Mouse (Mus musculus): ENCODE measurements around the gene Plekha1. TPM values are rescaled to one million over a fixed set of nuclear protein-coding genes. Genes with fewer than 3 reads are reported as not detected.

Plekha1 gene
- total RNA-seq, 2 experiments from 2014 or later = 92.6 to 98.0 TPM

DNA sequence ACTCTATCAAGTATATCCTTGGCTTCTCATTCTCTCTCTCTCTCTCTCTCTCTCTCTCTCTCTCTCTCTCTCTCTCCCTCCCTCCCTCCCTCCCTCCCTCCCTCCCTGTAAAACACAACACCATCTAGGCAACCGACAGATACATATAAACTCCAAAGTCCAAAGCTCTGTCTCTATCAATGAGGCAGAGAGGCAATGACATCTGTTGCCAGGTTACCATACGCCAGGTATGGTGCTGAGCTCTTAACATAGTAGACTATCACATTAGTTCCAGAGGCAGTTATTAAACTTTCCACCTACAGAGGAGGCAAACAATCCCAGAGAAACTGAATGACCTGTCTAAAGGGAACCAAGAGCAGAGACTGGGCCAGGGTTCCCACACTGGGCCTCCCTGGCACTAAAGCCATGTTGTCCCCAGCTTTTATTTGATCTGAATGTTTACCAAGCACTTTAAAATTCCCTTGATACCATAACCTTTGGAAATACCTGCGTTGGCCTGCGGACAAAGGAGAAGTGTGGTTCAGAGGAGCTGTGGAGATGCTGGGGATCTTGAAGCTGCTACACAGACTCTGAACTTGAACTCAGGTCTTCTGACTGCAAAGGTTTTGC, 10.8 kb upstream of the Plekha1 start:
- intact Hi-C loops (cut with DNase I) = no loop called here
- no peak for DNase-seq (ENCODE audit: low spot score in 2 of 2)

DNA sequence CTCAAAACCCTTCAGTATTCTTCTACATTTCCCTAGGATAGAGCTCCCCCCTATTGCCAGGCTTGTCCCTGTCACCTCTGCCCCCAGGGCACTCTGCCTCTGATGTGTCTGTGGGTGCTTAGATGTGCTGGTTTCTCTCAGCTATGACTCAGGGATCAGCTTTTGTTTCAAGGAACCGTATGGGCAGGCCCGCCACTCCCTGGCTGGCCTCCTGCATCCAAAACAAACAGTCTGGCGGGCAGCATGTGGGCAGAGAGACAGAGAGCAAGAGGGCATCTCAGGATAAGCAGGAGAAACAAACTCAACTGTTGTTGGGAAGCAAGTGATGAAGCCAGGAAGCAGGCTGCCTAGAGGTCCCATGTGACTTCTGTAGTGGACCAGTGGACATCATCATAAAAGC, 9.9 kb upstream of the Plekha1 start:
- intact Hi-C loops (cut with DNase I) = no loop called here
- DNase-seq (ENCODE audit: low spot score in 2 of 2) = no peak

DNA sequence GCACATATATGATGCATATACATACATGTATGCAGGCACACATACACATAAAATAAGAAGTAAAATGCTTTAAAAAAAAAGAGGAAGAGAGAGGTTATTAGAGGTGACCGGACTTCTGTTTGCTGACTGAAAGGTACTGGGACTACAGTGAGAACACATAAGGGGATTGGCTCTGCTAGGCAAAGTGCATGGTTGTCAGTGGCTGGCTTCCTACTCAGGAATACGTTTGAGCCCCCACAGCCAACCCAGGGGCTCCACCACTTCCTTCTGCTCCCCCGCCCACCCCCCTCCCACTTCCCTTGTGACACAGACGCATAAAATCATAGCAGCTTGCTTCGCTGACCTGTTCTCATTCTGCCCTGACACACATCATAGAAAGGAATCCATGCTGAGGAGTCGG, 7.6 kb upstream of the Plekha1 start:
- DNase-seq (ENCODE audit: low spot score in 2 of 2) = no peak
- intact Hi-C loops (cut with DNase I) = no loop called here

DNA sequence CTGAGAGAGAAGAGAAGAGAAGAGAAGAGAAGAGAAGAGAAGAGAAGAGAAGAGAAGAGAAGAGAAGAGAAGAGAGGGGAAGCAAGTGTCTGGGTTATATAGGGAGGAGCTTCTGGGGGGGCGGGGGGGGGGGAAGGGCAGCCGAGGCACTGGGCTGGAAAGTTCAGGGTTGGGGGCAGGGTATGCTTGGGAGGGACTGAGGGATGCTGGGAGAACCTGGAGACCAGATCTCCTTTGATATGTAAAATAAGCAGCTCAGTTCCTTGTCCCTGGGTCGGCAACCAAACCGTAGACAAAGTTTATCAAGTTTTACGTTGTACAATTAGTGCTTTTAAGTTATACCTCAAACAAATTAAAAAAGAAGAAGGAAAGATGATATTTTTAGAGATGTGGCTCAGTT, 5.6 kb upstream of the Plekha1 start:
- intact Hi-C loops (cut with DNase I) = no loop called here
- no peak for DNase-seq (ENCODE audit: low spot score in 2 of 2)

DNA sequence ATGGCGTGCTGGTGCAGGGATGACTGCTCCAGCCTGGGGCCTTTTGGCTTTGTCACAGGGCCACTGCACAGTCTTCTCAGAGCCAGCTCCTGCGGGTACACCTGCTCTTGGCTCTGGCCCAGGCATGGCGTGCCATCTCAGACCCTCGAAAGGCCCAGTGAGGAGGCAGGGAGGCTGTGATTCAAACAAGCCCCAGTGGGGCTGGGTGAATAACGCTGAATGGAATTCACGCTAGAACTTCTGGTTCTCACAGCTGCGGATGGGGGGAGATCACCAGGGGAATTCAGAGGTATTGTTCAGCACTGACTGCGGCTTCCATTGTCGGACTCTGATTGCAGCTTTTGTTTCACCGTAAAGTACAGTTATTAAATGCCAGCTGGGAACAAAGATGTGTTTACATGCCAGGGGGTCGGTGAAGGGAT, 4.8 kb upstream of the Plekha1 start:
- intact Hi-C loops (cut with DNase I) = no loop called here
- no peak for DNase-seq (ENCODE audit: low spot score in 2 of 2)

DNA sequence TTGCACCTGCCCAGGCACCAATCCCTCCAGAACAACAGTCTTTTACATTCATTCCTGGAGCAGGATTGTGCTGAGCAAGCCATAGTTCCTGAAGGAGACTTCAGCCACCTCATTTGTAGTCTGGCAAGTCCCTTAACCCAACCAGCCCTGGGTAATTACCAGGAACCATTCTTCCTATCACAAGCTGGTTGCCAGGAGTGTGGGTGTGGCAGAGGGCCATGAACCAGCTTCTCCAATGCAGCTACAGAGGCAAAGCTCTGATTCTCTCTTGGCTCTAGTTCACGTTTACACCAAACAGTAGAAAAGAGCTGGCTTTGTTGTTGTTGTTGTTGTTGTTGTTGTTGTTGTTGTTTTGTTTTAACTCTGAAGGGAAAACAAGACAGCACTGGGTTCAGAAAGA, 3.1 kb upstream of the Plekha1 start:
- no peak for DNase-seq (ENCODE audit: low spot score in 2 of 2)
- intact Hi-C loops (cut with DNase I) = no loop called here

DNA sequence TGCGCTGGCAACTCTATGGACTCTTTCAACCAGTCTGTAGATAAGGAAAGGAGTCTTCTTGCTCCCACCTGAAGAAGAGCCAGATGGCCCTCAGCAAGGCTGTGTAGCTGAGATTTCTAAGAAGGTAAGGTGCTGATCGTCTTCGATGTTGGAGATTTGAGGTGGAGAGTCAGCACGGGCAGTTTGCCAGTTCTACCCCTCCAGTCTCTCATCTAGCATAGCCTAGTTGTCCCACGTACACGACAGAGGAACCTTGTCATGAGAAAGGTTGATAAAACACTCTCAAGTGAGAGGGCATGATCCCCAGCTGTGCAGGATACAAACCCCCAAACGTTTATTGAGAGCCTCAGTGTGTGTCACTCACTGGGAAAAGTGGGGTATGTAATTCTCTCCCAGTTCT, 845 bp upstream of the Plekha1 start:
- intact Hi-C loops (cut with DNase I) = no loop called here

DNA sequence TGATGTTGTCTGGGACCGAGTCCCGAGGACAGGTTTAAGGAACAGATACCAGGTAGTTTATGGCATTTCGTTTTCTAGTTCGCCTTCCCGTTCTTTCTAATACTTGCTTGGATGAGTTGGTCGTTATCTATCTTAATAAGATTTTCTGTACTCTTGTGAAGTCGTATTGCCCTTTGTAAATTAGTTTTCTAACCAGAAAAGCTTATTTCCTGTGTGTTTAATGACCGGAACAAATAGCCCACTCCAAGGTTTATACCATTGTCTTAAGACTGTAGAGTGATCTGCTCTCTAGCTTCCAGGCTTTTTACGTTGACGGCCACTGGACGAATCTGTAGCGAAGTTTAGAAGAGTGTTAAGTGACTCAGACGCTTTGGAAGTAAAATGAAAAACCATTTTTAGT, 1.1 kb downstream of the Plekha1 start:
- no peak for DNase-seq (ENCODE audit: low spot score in 2 of 2)
- intact Hi-C loops (cut with DNase I) = no loop called here

More for the DNA sequence above, 845 bp upstream of the Plekha1 start:
- no peak for DNase-seq (ENCODE audit: low spot score in 2 of 2)

DNA sequence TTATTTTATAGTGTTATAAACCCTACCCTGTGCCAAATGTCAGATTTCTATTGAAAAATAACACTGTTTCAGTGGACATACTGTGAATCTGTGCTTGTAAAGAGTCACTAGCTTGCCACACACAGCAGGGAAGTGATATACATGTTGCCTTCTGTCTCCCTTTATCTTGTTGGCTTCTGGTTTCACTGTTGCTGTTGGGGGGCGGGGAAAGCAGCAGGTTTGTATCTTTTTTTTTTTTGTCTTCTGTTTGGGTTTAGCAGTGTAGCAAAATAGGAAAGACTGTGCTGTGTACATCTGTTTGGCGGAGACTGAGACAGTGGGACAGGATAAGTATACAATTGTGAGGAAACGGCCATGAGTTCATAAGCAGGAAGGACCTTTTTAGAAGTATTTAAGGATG, 1.7 kb downstream of the Plekha1 start:
- no peak for DNase-seq (ENCODE audit: low spot score in 2 of 2)
- intact Hi-C loops (cut with DNase I) = no loop called here

DNA sequence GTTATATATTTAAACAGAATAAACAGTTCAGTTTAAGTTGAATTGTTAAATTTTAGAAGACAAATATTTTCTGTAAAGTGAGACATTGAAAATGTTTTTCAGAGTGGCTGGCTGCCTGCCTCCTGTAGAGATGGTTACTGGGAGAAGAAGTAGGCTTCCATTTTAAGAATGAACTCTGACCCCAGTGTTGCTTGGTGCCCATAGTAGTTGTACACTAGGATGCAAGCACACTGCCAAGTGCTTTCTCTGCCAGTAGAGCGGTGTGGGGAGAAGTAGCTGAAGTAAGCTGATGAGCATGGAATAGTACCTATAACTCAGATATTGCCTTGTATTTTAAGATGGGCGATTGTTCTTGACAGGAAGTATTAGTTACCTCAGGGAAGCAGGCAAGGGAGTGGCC, 18.6 kb downstream of the Plekha1 start:
- intact Hi-C loops (cut with DNase I) = no loop called here
- no peak for DNase-seq (ENCODE audit: low spot score in 2 of 2)

DNA sequence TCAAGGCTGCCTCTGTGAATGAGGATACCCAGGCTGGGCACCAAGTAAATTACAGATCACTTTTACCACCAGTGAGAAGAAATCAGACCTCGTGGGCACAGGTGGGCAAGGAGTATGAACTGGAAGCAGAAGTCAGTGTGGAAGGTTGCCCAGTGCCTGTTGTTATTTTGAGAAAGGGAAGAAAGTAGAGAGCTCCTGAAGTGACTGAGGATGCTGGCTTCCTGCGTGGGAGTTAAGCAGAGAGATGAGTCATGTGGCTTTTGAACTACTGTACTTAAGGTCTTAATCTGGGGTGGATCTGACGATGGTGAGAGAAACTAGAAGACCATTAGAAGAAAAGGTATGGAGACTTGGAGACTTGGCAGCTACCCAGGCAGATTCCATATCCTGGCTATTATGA, 20.7 kb downstream of the Plekha1 start:
- intact Hi-C loops (cut with DNase I) = no loop called here
- no peak for DNase-seq (ENCODE audit: low spot score in 2 of 2)

DNA sequence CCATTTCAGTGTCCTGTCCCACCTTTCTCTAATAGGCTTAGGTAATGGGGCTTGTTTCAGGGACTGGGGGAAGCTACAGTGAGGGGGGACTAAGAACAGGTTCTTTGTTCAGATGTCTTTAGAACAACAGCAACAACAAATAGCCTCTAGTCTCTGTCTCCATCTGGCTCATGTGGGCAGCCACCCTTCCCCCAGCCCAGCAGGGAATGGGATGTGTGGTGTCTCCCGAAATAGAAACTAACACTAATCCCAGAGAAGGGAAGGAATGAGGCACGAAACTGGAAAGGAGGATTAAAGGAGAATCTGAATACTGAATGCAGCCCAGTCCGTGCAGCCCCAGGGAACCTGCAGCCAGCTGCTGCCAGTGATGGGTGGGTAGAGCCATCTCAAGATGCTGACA, 22.4 kb downstream of the Plekha1 start:
- intact Hi-C loops (cut with DNase I) = no loop called here
- peak; percentile 38 to 41 for DNase-seq (ENCODE audit: low spot score in 2 of 2)

DNA sequence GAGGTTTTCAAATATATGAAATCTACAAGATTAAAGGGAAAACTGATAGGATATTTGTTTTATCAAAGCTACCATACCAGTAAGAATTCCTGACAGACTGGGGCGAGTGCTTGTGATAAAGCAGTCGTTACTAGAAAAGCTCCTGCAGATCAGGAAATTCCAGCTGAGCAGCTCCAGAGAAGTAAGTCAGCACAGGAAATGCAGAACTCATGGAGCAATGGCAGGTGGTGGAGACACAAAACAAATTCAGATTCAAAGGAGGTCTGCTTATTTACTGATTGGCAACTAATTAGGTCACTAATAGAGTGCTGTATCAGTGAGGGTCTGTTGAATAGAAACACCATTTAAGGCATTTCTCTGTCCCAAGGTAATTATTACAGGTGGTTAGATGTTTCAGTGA, 25.3 kb downstream of the Plekha1 start:
- DNase-seq (ENCODE audit: low spot score in 2 of 2) = no peak
- intact Hi-C loops (cut with DNase I) = no loop called here

DNA sequence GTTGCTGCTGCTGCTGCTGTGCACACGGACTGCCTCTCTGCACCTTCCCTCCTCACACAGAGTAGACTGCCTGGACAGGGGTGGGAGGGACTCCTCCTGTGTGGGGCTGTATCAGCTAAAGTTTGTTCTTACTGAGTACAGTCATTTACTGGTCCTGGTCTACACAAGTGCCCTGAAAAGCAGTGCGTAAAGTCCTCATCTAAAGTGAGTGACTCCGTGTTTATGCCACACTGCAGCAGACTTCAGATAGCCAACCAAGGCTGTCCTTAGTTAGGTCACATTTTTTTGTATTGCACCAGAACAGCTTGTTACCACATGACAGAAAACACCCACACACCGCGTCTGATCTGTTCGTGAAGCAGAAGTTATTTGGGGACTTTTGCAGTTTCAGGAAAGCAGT, 27.4 kb downstream of the Plekha1 start:
- peak; percentile 66 to 86 for DNase-seq (ENCODE audit: low spot score in 2 of 2)
- intact Hi-C loops (cut with DNase I) = no loop called here

DNA sequence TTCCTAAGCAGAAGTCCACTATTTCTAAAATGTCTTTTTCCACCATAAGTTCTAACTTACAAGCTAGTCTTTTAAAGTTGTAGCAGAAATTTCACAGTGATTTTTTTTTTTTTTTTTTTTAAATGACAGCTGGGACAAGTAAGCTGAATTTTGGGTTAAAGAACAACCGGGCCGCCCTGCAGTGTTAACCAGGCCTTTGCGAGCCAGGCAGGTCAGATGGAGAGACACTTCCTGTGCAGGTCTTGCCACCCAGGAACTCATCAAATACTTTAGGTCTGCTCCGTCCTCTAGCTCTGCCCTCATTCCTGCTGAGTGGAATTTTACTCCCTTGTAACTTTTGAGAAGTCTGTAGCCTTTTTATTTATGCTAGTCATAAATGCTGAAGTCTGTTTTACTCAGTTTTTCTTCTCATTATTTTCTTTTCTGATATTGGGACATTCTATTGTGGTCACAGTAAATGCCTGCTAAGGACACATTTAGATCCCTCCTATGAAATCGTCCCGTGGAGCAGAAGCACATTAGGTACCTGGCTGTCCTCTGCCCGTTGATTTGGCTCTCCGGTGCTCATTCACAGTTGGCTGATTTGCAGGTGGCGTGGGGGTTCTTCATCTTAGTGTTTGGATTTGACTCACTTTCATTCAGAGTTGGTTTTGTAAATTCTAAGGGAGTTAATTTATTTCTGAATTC, 29.5 kb downstream of the Plekha1 start:
- intact Hi-C loops (cut with DNase I) = no loop called here
- DNase-seq (ENCODE audit: low spot score in 2 of 2) = no peak

DNA sequence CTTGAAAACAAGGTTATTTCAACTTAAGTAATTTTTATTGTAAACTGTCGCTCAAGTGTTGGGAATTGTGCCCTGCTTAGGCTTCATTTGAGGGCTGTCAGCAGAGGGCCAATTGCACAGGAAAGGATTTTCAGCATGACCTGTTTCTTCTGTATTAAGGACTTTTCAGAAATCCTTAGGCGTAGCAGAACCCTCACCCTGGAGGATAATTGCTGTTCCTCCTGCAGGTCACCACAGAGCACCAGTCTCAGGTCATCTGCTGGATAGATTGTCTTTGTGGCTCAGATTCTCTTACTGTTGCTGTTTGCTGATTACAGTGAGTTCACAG, 30.0 kb downstream of the Plekha1 start:
- intact Hi-C loops (cut with DNase I) = no loop called here
- DNase-seq (ENCODE audit: low spot score in 2 of 2) = no peak

DNA sequence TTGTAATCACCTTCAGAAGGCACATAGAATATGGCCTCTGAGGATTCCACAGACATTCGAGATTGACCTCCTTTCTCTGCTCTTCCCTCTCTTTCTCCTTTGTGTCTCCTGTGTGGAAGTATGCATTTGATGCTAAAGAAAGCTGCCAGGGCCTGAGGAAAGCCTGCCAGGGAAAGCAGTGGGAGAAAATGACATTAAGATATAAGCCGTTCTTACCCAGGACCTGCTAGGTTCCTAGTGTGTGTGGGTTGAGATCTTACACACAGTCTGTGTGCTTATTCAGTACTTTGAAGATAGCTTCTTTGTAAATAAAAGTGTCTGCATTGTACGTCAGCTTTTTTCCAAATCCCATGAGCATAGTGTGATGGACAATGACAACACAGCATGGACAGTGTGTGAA, 30.5 kb downstream of the Plekha1 start:
- peak; percentile 35 to 51 for DNase-seq (ENCODE audit: low spot score in 2 of 2)
- intact Hi-C loops (cut with DNase I) = no loop called here

DNA sequence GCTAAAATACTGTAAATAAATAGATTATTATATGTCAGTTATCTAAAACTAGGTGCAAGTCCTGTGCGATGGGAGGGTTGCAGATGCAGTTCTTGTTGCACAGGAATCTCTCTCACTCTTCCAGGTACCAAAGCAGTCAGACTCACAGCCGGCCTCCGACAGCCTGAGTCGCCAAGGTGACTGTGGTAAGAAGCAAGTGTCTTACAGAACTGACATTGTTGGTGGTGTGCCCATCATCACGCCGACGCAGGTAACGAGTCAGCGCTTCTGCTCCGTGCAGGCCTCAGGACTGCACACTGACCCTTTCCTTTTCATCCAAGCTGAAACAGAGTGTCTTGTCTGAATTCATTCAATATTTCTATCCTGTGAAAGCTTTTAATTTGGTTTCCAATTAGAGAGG, 31.6 kb downstream of the Plekha1 start:
- intact Hi-C loops (cut with DNase I) = no loop called here
- no peak for DNase-seq (ENCODE audit: low spot score in 2 of 2)

DNA sequence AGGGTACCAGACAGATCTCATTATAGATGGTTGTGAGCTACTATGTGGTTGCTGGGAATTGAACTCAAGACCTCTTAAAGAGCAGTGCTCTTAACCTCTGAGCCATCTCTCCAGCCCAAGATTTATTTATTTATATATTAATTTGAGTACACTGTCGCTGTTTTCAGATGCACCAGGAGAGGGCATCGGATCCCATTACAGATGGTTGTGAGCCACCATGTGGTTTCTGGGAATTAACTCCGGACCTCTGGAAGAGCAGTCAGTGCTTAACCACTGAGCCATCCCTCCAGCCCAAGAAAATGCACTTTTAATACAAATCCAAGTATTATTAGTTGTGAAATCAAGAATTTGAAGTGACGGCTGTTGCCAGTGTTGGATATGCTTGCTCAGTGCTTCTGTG, 32.8 kb downstream of the Plekha1 start:
- intact Hi-C loops (cut with DNase I) = no loop called here
- no peak for DNase-seq (ENCODE audit: low spot score in 2 of 2)

DNA sequence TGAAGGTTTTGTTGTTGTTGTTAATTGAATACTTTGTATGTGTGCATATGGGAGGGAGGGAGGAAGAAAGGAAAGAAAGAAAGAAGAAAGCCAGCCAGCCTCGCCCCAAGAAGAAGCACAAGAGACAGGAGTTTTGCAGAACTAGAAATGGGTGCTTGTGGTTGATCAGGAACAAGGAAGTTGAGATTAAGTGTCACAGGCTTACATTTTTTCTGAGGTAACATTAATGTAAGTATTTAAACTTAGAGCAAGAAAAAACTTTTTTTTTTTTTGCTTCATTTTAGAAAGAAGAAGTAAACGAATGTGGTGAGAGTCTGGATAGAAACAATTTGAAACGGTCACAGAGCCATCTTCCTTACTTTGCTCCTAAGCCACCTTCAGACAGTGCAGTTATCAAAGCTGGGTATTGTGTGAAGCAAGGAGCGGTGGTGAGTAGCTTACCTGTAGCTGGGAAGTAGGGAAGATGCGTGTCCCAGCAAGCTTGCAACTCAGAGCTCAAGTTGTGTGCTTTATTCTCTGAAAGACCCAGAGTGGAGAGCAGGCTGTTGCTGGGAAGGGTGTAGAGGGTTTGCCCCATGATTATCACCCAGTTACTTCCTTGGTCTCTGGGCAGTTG, 34.8 kb downstream of the Plekha1 start:
- intact Hi-C loops (cut with DNase I) = no loop called here
- DNase-seq (ENCODE audit: low spot score in 2 of 2) = no peak

DNA sequence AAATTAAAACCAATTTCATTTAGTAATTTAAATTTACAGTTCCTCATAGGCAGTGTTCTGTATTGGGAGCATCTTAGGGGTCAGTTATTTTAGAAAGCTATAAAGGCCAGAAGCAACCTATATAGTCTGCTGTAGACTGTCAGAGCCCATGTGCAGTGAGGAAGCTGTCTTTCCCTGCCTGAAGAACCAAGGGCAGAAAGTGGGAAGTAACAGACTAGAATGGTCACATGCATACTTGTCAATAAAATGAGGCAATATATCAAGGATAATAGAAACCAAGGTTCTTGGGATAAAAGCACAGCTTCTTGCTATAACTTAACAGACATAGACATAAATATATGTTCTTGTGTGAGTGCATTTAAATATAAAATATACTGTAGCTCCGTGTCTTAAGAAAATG, 37.4 kb downstream of the Plekha1 start:
- intact Hi-C loops (cut with DNase I) = no loop called here
- DNase-seq (ENCODE audit: low spot score in 2 of 2) = no peak
